Mouse (Mus musculus): ENCODE measurements around the gene Card6. TPM values are rescaled to one million over a fixed set of nuclear protein-coding genes. Genes with fewer than 3 reads are reported as not detected.

Gene Card6
- total and polyA plus RNA-seq, 3 experiments: 1.3 to 3.9 (median 1.6) TPM

GRCm38 (mm10) chr15:5127487-5127886, 19.1 kb upstream of the Card6 start:
- Histone ChIP-seq H3K4me1 (ENCODE audit: control insufficient read depth in 1 of 2, insufficient read depth in 2 of 2) (peaks cover 0 to 6% of the 10 kb centered on the region in 2 experiments; a peak in 1 of 4 replicates), H3K79me2 (replicated peaks; ENCODE audit: control insufficient read depth, extremely low read depth, insufficient read depth, poor library complexity, severe bottlenecking) (no peaks in the 10 kb centered on the region), H3K27ac (ENCODE audit: insufficient read depth, low read depth) (no peak overlapping the region), H3K36me3 (replicated peaks in 1 of 2; ENCODE audit: control insufficient read depth in 1 of 2, insufficient read depth in 1 of 2, low read length in 1 of 2) (peaks cover 17 to 32% of the 10 kb centered on the region in 2 experiments), H3K9me3 (replicated peaks; ENCODE audit: low read length) (peaks cover 2% of the 10 kb centered on the region), H3K9ac (ENCODE audit: insufficient read depth, low read depth) (no peak overlapping the region), H3K27me3 (replicated peaks) (no peaks in the 10 kb centered on the region), H3K4me2 (ENCODE audit: insufficient read depth, low read depth, poor library complexity, severe bottlenecking) (no peak overlapping the region), H3K4me3 (replicated peaks in 1 of 3; ENCODE audit: low read depth in 2 of 3, low read length in 2 of 3, poor library complexity in 1 of 3) (no peak overlapping the region)
- no peak for DNase-seq (ENCODE audit: extremely low read depth)
- dilution Hi-C loops (cut with MboI; ENCODE audit: extremely low pct_ligation_motif_present, extremely low pct_unique_long_range_greater_than_20kb, low sequenced_read_pairs): no loop called here
- TF ChIP-seq JUND (conservative IDR thresholded peaks at IDR 0.05; ENCODE audit: low read depth, low read length): no peak
- no peak for TF ChIP-seq ELF1 (IDR thresholded peaks at IDR 0.05; ENCODE audit: low read depth, low read length)
- TF ChIP-seq RCOR1 (conservative IDR thresholded peaks at IDR 0.05; ENCODE audit: low read depth, low read length): no peak
- no peak for TF ChIP-seq KAT2A (IDR thresholded peaks at IDR 0.05; ENCODE audit: insufficient replicate concordance, low read length)
- no peak for TF ChIP-seq PAX5 (IDR thresholded peaks at IDR 0.05; ENCODE audit: low read length)
- TF ChIP-seq E2F4 (IDR thresholded peaks at IDR 0.05; ENCODE audit: insufficient replicate concordance, low read depth, low read length): no peak
- in situ Hi-C loops (cut with MboI; ENCODE audit: low pct_ligation_motif_present, low pct_unique_long_range_greater_than_20kb, low sequenced_read_pairs): no loop called here

- no peaks in the 10 kb centered on the region for H3K27me3 ChIP-seq (replicated peaks)
- no peak overlapping the region for H3K4me2 ChIP-seq (ENCODE audit: insufficient read depth, low read depth, poor library complexity, severe bottlenecking)
- H3K4me3 ChIP-seq (replicated peaks in 1 of 3; ENCODE audit: low read depth in 2 of 3, low read length in 2 of 3, poor library complexity in 1 of 3): no peak overlapping the region
- H3K4me1 ChIP-seq (ENCODE audit: control insufficient read depth in 1 of 2, insufficient read depth in 2 of 2): peaks cover 0 to 10% of the 10 kb centered on the region in 2 experiments; a peak in 1 of 4 replicates
- H3K9ac ChIP-seq (ENCODE audit: insufficient read depth, low read depth): no peak overlapping the region
- H3K36me3 ChIP-seq (replicated peaks in 1 of 2; ENCODE audit: control insufficient read depth in 1 of 2, insufficient read depth in 1 of 2, low read length in 1 of 2): peaks cover 26 to 42% of the 10 kb centered on the region in 2 experiments
- peaks cover 2% of the 10 kb centered on the region for H3K9me3 ChIP-seq (replicated peaks; ENCODE audit: low read length)
- in situ Hi-C loops (cut with MboI; ENCODE audit: low pct_ligation_motif_present, low pct_unique_long_range_greater_than_20kb, low sequenced_read_pairs): no loop called here
- H3K79me2 ChIP-seq (replicated peaks; ENCODE audit: control insufficient read depth, extremely low read depth, insufficient read depth, poor library complexity, severe bottlenecking): no peaks in the 10 kb centered on the region
- TF ChIP-seq NELFE (IDR thresholded peaks at IDR 0.05; ENCODE audit: low read depth, low read length) (no peak), ELF1 (IDR thresholded peaks at IDR 0.05; ENCODE audit: low read depth, low read length) (no peak), SMC3 (IDR thresholded peaks at IDR 0.05; ENCODE audit: low read depth, low read length) (no peak), CHD2 (IDR thresholded peaks at IDR 0.05; ENCODE audit: low read length) (no peak), ETS1 (conservative IDR thresholded peaks at IDR 0.05; ENCODE audit: low read depth, low read length) (no peak), POLR2A (IDR thresholded peaks at IDR 0.05; ENCODE audit: low read depth, low read length) (no peak), SIN3A (IDR thresholded peaks at IDR 0.05; ENCODE audit: low read length) (no peak), POLR2AphosphoS2 (IDR thresholded peaks at IDR 0.05; ENCODE audit: low read depth, low read length) (no peak), MYC (IDR thresholded peaks at IDR 0.05; ENCODE audit: low read depth, low read length) (no peak), HCFC1 (IDR thresholded peaks at IDR 0.05; ENCODE audit: low read depth, low read length) (no peak), RAD21 (IDR thresholded peaks at IDR 0.05; ENCODE audit: low read depth, low read length) (no peak), ZC3H11A (IDR thresholded peaks at IDR 0.05; ENCODE audit: low read depth, low read length) (no peak), KAT2A (IDR thresholded peaks at IDR 0.05; ENCODE audit: insufficient replicate concordance, low read length) (no peak), IRF4 (IDR thresholded peaks at IDR 0.05; ENCODE audit: low read depth, low read length) (no peak), GABPA (IDR thresholded peaks at IDR 0.05; ENCODE audit: insufficient replicate concordance, low read depth, low read length) (no peak), JUN (IDR thresholded peaks at IDR 0.05; ENCODE audit: insufficient read depth, low read depth, low read length) (no peak), E2F4 (IDR thresholded peaks at IDR 0.05; ENCODE audit: insufficient replicate concordance, low read depth, low read length) (no peak), MEF2A (IDR thresholded peaks at IDR 0.05; ENCODE audit: borderline replicate concordance, low read depth, low read length) (no peak), MAX (IDR thresholded peaks at IDR 0.05; ENCODE audit: low read length) (no peak)
- H3K27ac ChIP-seq (ENCODE audit: insufficient read depth, low read depth): no peak overlapping the region
- dilution Hi-C loops (cut with MboI; ENCODE audit: extremely low pct_ligation_motif_present, extremely low pct_unique_long_range_greater_than_20kb, low sequenced_read_pairs): no loop called here
- DNase-seq (ENCODE audit: extremely low read depth): no peak
Observed at GRCm38 (mm10) chr15:5126456-5126855, 18.1 kb upstream of the Card6 start.
